ENCODE assay signal across 9 mouse cellular contexts in the genomic region with DNA sequence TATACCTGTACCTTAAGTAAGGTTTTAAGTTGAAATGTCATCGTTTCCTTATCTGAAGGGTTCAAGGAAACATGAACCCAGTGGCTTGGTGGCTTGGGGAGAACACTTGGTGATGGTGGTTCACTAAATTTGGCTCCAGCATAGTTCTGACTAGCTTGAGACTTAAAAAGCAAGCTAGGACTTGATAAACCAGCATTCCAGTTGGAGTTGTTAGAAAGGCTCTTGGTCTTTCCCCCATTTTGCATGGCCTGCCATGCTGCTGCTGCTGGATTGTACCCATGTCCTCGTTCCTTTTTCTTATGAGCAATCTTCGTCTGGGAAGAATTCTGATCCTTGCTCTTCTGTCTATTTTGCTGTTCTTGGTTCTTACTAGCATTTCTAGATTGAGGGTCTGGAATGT. TPM values are rescaled to one million over a fixed set of nuclear protein-coding genes. Genes with fewer than 3 reads are reported as not detected.
DNase-seq lines count a peak whose midpoint lies in the region; TF ChIP-seq lines count a peak whose summit lies in the region.
"Had no signal": no experiment of that assay in that cellular context is flagged by ENCODE, and none has a peak within 500 bp of the region (broad histone marks: within the 10 kb centered on the region; RNA-seq: fewer than 3 reads in every experiment).

No protein-coding gene starts in this region.

- peaks cover 52% of the 10 kb centered on the region for H3K79me2 ChIP-seq in macrophage (ENCODE audit: inconsistent target)

- peaks cover 37% of the 10 kb centered on the region for H3K36me3 ChIP-seq in heart, embryonic 10.5 days
- H3K36me3 ChIP-seq in E14TG2a.4 (ENCODE audit: insufficient read depth, low read length) = peaks cover 41% of the 10 kb centered on the region
- H3K36me3 ChIP-seq in hindbrain, embryonic 10.5 days = peaks cover 41% of the 10 kb centered on the region
- peaks cover 7% of the 10 kb centered on the region; the same call in 1 of the 2 replicates for H3K36me3 ChIP-seq in macrophage (ENCODE audit: inconsistent target)

- TF ChIP-seq CTCF in E14TG2a.4 (conservative IDR thresholded peaks at IDR 0.05; ENCODE audit: low read length) = no peak

- intact Hi-C loops in left cerebral cortex, postnatal 36 days (cut with DNase I) = no loop called here

- H3K9me3 ChIP-seq in heart, embryonic 10.5 days = no peaks in the 10 kb centered on the region
- no peaks in the 10 kb centered on the region for H3K9me3 ChIP-seq in E14TG2a.4 (ENCODE audit: low read length)
- H3K9me3 ChIP-seq in hindbrain, embryonic 10.5 days = no peaks in the 10 kb centered on the region

- peaks cover 42% of the 10 kb centered on the region for H3K4me1 ChIP-seq in heart, embryonic 10.5 days
- peaks cover 55% of the 10 kb centered on the region for H3K4me1 ChIP-seq in E14TG2a.4 (replicated peaks; ENCODE audit: low read depth, low read length)
- H3K4me1 ChIP-seq in hindbrain, embryonic 10.5 days (replicated peaks) = peaks cover 56% of the 10 kb centered on the region

- peak overlapping the region; percentile 29; the same call in 1 of the 2 replicates for H3K27ac ChIP-seq in heart, embryonic 10.5 days
- H3K27ac ChIP-seq in hindbrain, embryonic 10.5 days = peak overlapping the region; percentile 98
- H3K27ac ChIP-seq in macrophage = peak overlapping the region; percentile 92

- no peaks in the 10 kb centered on the region for H3K27me3 ChIP-seq in heart, embryonic 10.5 days (ENCODE audit: insufficient read depth, poor library complexity, severe bottlenecking)
- no peaks in the 10 kb centered on the region for H3K27me3 ChIP-seq in E14TG2a.4 (ENCODE audit: insufficient read depth, low read length)
- H3K27me3 ChIP-seq in hindbrain, embryonic 10.5 days (ENCODE audit: insufficient read depth, poor library complexity, severe bottlenecking) = no peaks in the 10 kb centered on the region

- DNase-seq in heart, embryonic 10.5 days (ENCODE audit: low spot score) = peak; percentile 42
- no peak for DNase-seq in heart, adult 8-10 months (ENCODE audit: low spot score)
- DNase-seq in hindbrain, embryonic 10.5 days (ENCODE audit: low spot score) = no peak
- no peak for DNase-seq in left cerebral cortex, postnatal 36 days (ENCODE audit: low spot score in 2 of 2)
- no peak for DNase-seq in kidney, postnatal 4 days
- DNase-seq in layer of hippocampus, adult 9-11 months = no peak
- DNase-seq: embryo, embryonic 11 days had no signal

- WGBS in heart, embryonic 10.5 days = 59% methylated on average over 3 of the region's 3 CpGs
- WGBS in hindbrain, embryonic 10.5 days = 67% methylated on average over 3 of the region's 3 CpGs
- WGBS in macrophage (ENCODE audit: missing documents) = 40% methylated on average over 3 of the region's 3 CpGs

- peak overlapping the region; percentile 84 for H3K4me3 ChIP-seq in heart, embryonic 10.5 days
- H3K4me3 ChIP-seq in E14TG2a.4 (replicated peaks; ENCODE audit: low read length) (peak overlapping the region; percentile 87), macrophage (ENCODE audit: inconsistent target) (peak overlapping the region; percentile 84)
- H3K4me3 ChIP-seq in hindbrain, embryonic 10.5 days = peak overlapping the region; percentile 77

RNA-seq across cellular contexts. Expression of a gene that starts 1.6 kb away (rescaled TPM):
- polyA plus RNA-seq in heart, embryonic 10.5 days (2016; fragmentation: Nextera tagmentation; extraction: Ambion mirVana) = 121 and 150 TPM in 2 replicates
- total RNA-seq in heart, adult 8-10 months (2022) = 10 to 100 TPM; 51.2 to 75.7 (median 66.5) TPM
- 171 and 204 TPM in 2 replicates for polyA plus RNA-seq in hindbrain, embryonic 10.5 days (2016; fragmentation: Nextera tagmentation; extraction: Ambion mirVana)
- total RNA-seq in macrophage (2018; cell fraction: chromatin; rRNA removed) = 100 to 1,000 TPM in 6 of 26 experiments, 10 to 100 TPM in 20; 27.7 to 186 (median 67.0) TPM
- 100 to 1,000 TPM in 13 of 26 experiments, 10 to 100 TPM in 13; 52.1 to 171 (median 102) TPM for total RNA-seq in macrophage (2018; cell fraction: cytosol; rRNA removed)
- 100 to 1,000 TPM in 8 of 26 experiments, 10 to 100 TPM in 18; 40.7 to 152 (median 92.0) TPM for total RNA-seq in macrophage (2018; cell fraction: nucleus; rRNA removed)
- polyA plus RNA-seq in macrophage (2018) = 74.9 to 124 TPM (median 112 TPM) in 3 replicates
- 10 to 100 TPM; 41.2 to 44.6 TPM for total RNA-seq in left cerebral cortex, postnatal 36 days (2021)

RNA-seq across cellular contexts. Expression of a gene that starts 16.5 kb away (rescaled TPM):
- 188 and 227 TPM in 2 replicates for polyA plus RNA-seq in heart, embryonic 10.5 days (2016; fragmentation: Nextera tagmentation; extraction: Ambion mirVana)
- 10 to 100 TPM; 33.2 to 42.3 (median 37.9) TPM for total RNA-seq in heart, adult 8-10 months (2022)
- 283 and 352 TPM in 2 replicates for polyA plus RNA-seq in hindbrain, embryonic 10.5 days (2016; fragmentation: Nextera tagmentation; extraction: Ambion mirVana)
- 100 to 1,000 TPM; 133 to 333 (median 221) TPM for total RNA-seq in macrophage (2018; cell fraction: chromatin; rRNA removed)
- total RNA-seq in macrophage (2018; cell fraction: cytosol; rRNA removed) = 10 to 100 TPM; 36.4 to 57.5 (median 44.8) TPM
- 100 to 1,000 TPM; 102 to 294 (median 170) TPM for total RNA-seq in macrophage (2018; cell fraction: nucleus; rRNA removed)
- polyA plus RNA-seq in macrophage (2018) = 50.4 to 69.4 TPM (median 56.2 TPM) in 3 replicates
- 10 to 100 TPM; 51.3 to 88.9 TPM for total RNA-seq in left cerebral cortex, postnatal 36 days (2021)

RNA-seq across cellular contexts. Expression of a gene that starts 23.2 kb away (rescaled TPM):
- 0.60 and 1.4 TPM in 2 replicates for polyA plus RNA-seq in heart, embryonic 10.5 days (2016; fragmentation: Nextera tagmentation; extraction: Ambion mirVana)
- total RNA-seq in heart, adult 8-10 months (2022) = under 1 TPM; 0.22 to 0.57 (median 0.36) TPM
- polyA plus RNA-seq in hindbrain, embryonic 10.5 days (2016; fragmentation: Nextera tagmentation; extraction: Ambion mirVana) = 0.21 and 0.66 TPM in 2 replicates
- 10 to 100 TPM in 2 of 26 experiments, 1 to 10 TPM in 17, under 1 TPM in 6, not detected in 1; 0.29 to 13.9 (median 2.3) TPM for total RNA-seq in macrophage (2018; cell fraction: chromatin; rRNA removed)
- 10 to 100 TPM in 15 of 26 experiments, 1 to 10 TPM in 11; 1.3 to 26.0 (median 11.6) TPM for total RNA-seq in macrophage (2018; cell fraction: cytosol; rRNA removed)
- 10 to 100 TPM in 14 of 26 experiments, 1 to 10 TPM in 11, under 1 TPM in 1; 0.48 to 28.5 (median 10.9) TPM for total RNA-seq in macrophage (2018; cell fraction: nucleus; rRNA removed)
- 9.0 to 20.9 TPM (median 11.2 TPM) in 3 replicates for polyA plus RNA-seq in macrophage (2018)
- total RNA-seq in left cerebral cortex, postnatal 36 days (2021) = under 1 TPM; 0.12 to 0.14 TPM

RNA-seq across cellular contexts. Expression of a gene that starts 48.5 kb away (rescaled TPM):
- 44.2 and 51.2 TPM in 2 replicates for polyA plus RNA-seq in heart, embryonic 10.5 days (2016; fragmentation: Nextera tagmentation; extraction: Ambion mirVana)
- 10 to 100 TPM; 29.8 to 40.8 (median 34.6) TPM for total RNA-seq in heart, adult 8-10 months (2022)
- 54.3 and 59.5 TPM in 2 replicates for polyA plus RNA-seq in hindbrain, embryonic 10.5 days (2016; fragmentation: Nextera tagmentation; extraction: Ambion mirVana)
- total RNA-seq in macrophage (2018; cell fraction: chromatin; rRNA removed) = 100 to 1,000 TPM in 11 of 26 experiments, 10 to 100 TPM in 15; 17.9 to 210 (median 80.2) TPM
- 100 to 1,000 TPM in 10 of 26 experiments, 10 to 100 TPM in 16; 62.4 to 180 (median 86.0) TPM for total RNA-seq in macrophage (2018; cell fraction: cytosol; rRNA removed)
- total RNA-seq in macrophage (2018; cell fraction: nucleus; rRNA removed) = 100 to 1,000 TPM in 8 of 26 experiments, 10 to 100 TPM in 18; 31.1 to 178 (median 73.6) TPM
- 158 to 239 TPM (median 178 TPM) in 3 replicates for polyA plus RNA-seq in macrophage (2018)
- total RNA-seq in left cerebral cortex, postnatal 36 days (2021) = 10 to 100 TPM; 31.7 to 40.0 TPM

Comparison
In these comparisons a context has a peak if more than half of its experiments do, and no peak if none do; other contexts are left out.
1. H3K27ac ChIP-seq: peak in every context shown above with its lines; median percentile 98 in hindbrain, embryonic 10.5 days; 92 in macrophage; 29 in heart, embryonic 10.5 days.